Mouse (Mus musculus): ENCODE results near the gene Rab23. TPM values are rescaled to one million over a fixed set of nuclear protein-coding genes. Genes with fewer than 3 reads are reported as not detected.

Gene Rab23
- 1 to 10 TPM; 2.6 to 2.9 TPM for total RNA-seq (2023)

GRCm38 (mm10) chr1:33719733-33720225 is at the start of gene Rab23:
Rab23 (plus strand) TSS chr1:33719887.

GRCm38 (mm10) chr1:33757491-33758041 is 37.9 kb downstream of the Rab23 start, which contains the start of gene Bag2:
Bag2 (minus strand) TSS chr1:33757795.

Other genes starting within 250 kb of the Rab23 start
- gene Prim2, start 50.1 kb upstream of the Rab23 start, total RNA-seq (2023): 1 to 10 TPM; 6.6 to 9.9 TPM
- gene Bag2, start 37.9 kb downstream of the Rab23 start, total RNA-seq (2023): 1 to 10 TPM in 1 of 2 experiments, under 1 TPM in 1; 0.46 to 1.0 TPM
- 10 to 100 TPM; 33.2 to 33.4 TPM for gene Zfp451, start 94.7 kb downstream of the Rab23 start, total RNA-seq (2023)
- 1 to 10 TPM; 1.8 to 2.9 TPM for gene Bend6, start 187.9 kb downstream of the Rab23 start, total RNA-seq (2023)
- 10 to 100 TPM; 34.3 to 41.6 TPM for gene Dst, start 188.3 kb downstream of the Rab23 start, total RNA-seq (2023)